Mouse (Mus musculus): ENCODE data around the gene Ptprm. TPM values are rescaled to one million over a fixed set of nuclear protein-coding genes. Genes with fewer than 3 reads are reported as not detected.

Gene Ptprm
- polyA plus RNA-seq, 1 experiment, result 4.6 TPM

DNA sequence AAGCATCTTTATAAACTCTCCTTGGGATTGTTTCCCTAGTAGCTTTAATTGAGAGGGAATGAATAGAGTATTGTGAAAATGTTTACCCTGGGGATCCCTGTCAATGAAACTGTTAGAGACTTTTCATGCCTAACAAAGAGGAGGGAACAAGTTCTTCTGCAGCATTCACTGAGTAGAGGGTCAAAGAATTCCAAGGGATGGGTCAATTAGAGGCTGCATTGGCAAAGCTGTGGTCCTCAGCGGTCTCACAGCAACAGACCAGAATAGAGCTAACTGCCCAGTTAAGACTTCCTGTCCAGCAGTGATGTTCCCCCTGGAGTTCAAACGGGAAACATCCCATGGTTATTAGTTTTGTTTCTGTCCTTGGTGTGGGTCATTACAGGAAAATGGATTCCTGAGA is 538.3 kb downstream of the Ptprm start:
- Histone ChIP-seq H3K27ac (ENCODE audit: control insufficient read depth, insufficient read depth, low read depth, low read length) (no peak overlapping the region), H3K4me1 (ENCODE audit: control insufficient read depth, insufficient read depth, low read length) (no peaks in the 10 kb centered on the region), H3K27me3 (ENCODE audit: control insufficient read depth, insufficient read depth, low read length) (no peaks in the 10 kb centered on the region), H3K36me3 (ENCODE audit: control insufficient read depth, insufficient read depth, low read length) (no peaks in the 10 kb centered on the region), H3K4me3 (ENCODE audit: control insufficient read depth, low read depth, low read length) (no peak overlapping the region)
- TF ChIP-seq POLR2A (IDR thresholded peaks at IDR 0.05; ENCODE audit: control insufficient read depth, low read depth, low read length) (no peak), CTCF (IDR thresholded peaks at IDR 0.05; ENCODE audit: control insufficient read depth, insufficient read depth, insufficient replicate concordance, low read depth, low read length) (no peak)

DNA sequence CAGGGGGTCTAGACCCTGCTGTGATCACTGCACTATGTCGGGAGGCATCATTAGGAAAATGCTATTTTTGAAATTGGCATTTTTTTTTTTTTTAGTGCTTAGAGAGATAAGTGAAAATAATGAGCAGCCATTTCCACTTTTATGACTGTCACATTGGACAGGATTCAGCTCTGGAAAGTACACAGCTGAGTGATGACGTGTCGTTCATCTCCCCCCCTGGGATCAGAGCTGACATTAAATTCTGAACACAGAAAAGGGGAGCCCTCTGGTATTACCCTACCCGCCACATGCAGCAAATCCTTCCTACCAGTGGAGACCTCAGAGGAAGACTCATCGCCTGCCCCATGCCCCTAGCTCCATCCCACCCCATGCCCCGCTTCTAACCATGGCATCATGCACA is 540.5 kb downstream of the Ptprm start:
- H3K4me1 ChIP-seq (ENCODE audit: control insufficient read depth, insufficient read depth, low read length), result no peaks in the 10 kb centered on the region
- TF ChIP-seq CTCF (IDR thresholded peaks at IDR 0.05; ENCODE audit: control insufficient read depth, insufficient read depth, insufficient replicate concordance, low read depth, low read length) (no peak), POLR2A (IDR thresholded peaks at IDR 0.05; ENCODE audit: control insufficient read depth, low read depth, low read length) (no peak)
- H3K27ac ChIP-seq (ENCODE audit: control insufficient read depth, insufficient read depth, low read depth, low read length), result no peak overlapping the region
- no peak overlapping the region for H3K4me3 ChIP-seq (ENCODE audit: control insufficient read depth, low read depth, low read length)
- H3K27me3 ChIP-seq (ENCODE audit: control insufficient read depth, insufficient read depth, low read length), result no peaks in the 10 kb centered on the region
- no peaks in the 10 kb centered on the region for H3K36me3 ChIP-seq (ENCODE audit: control insufficient read depth, insufficient read depth, low read length)

GRCm38 (mm10) chr17:66813346-66813745 is 540.9 kb downstream of the Ptprm start:
- no peak for TF ChIP-seq CTCF (IDR thresholded peaks at IDR 0.05; ENCODE audit: control insufficient read depth, insufficient read depth, insufficient replicate concordance, low read depth, low read length)
- TF ChIP-seq POLR2A (IDR thresholded peaks at IDR 0.05; ENCODE audit: control insufficient read depth, low read depth, low read length), result no peak
- no peak overlapping the region for H3K27ac ChIP-seq (ENCODE audit: control insufficient read depth, insufficient read depth, low read depth, low read length)
- no peaks in the 10 kb centered on the region for H3K4me1 ChIP-seq (ENCODE audit: control insufficient read depth, insufficient read depth, low read length)
- no peak overlapping the region for H3K4me3 ChIP-seq (ENCODE audit: control insufficient read depth, low read depth, low read length)
- no peaks in the 10 kb centered on the region for H3K27me3 ChIP-seq (ENCODE audit: control insufficient read depth, insufficient read depth, low read length)
- H3K36me3 ChIP-seq (ENCODE audit: control insufficient read depth, insufficient read depth, low read length), result no peaks in the 10 kb centered on the region

GRCm38 (mm10) chr17:66809786-66810185 is 544.5 kb downstream of the Ptprm start:
- Histone ChIP-seq H3K36me3 (ENCODE audit: control insufficient read depth, insufficient read depth, low read length) (no peaks in the 10 kb centered on the region), H3K4me3 (ENCODE audit: control insufficient read depth, low read depth, low read length) (no peak overlapping the region), H3K27ac (ENCODE audit: control insufficient read depth, insufficient read depth, low read depth, low read length) (no peak overlapping the region), H3K27me3 (ENCODE audit: control insufficient read depth, insufficient read depth, low read length) (no peaks in the 10 kb centered on the region), H3K4me1 (ENCODE audit: control insufficient read depth, insufficient read depth, low read length) (no peaks in the 10 kb centered on the region)
- TF ChIP-seq POLR2A (IDR thresholded peaks at IDR 0.05; ENCODE audit: control insufficient read depth, low read depth, low read length) (no peak), CTCF (IDR thresholded peaks at IDR 0.05; ENCODE audit: control insufficient read depth, insufficient read depth, insufficient replicate concordance, low read depth, low read length) (no peak)

GRCm38 (mm10) chr17:66808186-66808585 is 546.1 kb downstream of the Ptprm start:
- H3K4me1 ChIP-seq (ENCODE audit: control insufficient read depth, insufficient read depth, low read length), result no peaks in the 10 kb centered on the region
- no peaks in the 10 kb centered on the region for H3K36me3 ChIP-seq (ENCODE audit: control insufficient read depth, insufficient read depth, low read length)
- no peak overlapping the region for H3K4me3 ChIP-seq (ENCODE audit: control insufficient read depth, low read depth, low read length)
- TF ChIP-seq POLR2A (IDR thresholded peaks at IDR 0.05; ENCODE audit: control insufficient read depth, low read depth, low read length) (no peak), CTCF (IDR thresholded peaks at IDR 0.05; ENCODE audit: control insufficient read depth, insufficient read depth, insufficient replicate concordance, low read depth, low read length) (no peak)
- H3K27me3 ChIP-seq (ENCODE audit: control insufficient read depth, insufficient read depth, low read length), result no peaks in the 10 kb centered on the region
- no peak overlapping the region for H3K27ac ChIP-seq (ENCODE audit: control insufficient read depth, insufficient read depth, low read depth, low read length)

GRCm38 (mm10) chr17:66801831-66802687 is 552.2 kb downstream of the Ptprm start:
- Histone ChIP-seq H3K27me3 (ENCODE audit: control insufficient read depth, insufficient read depth, low read length) (no peaks in the 10 kb centered on the region), H3K4me1 (ENCODE audit: control insufficient read depth, insufficient read depth, low read length) (no peaks in the 10 kb centered on the region), H3K27ac (ENCODE audit: control insufficient read depth, insufficient read depth, low read depth, low read length) (no peak overlapping the region), H3K4me3 (ENCODE audit: control insufficient read depth, low read depth, low read length) (no peak overlapping the region), H3K36me3 (ENCODE audit: control insufficient read depth, insufficient read depth, low read length) (no peaks in the 10 kb centered on the region)
- TF ChIP-seq POLR2A (IDR thresholded peaks at IDR 0.05; ENCODE audit: control insufficient read depth, low read depth, low read length) (no peak), CTCF (IDR thresholded peaks at IDR 0.05; ENCODE audit: control insufficient read depth, insufficient read depth, insufficient replicate concordance, low read depth, low read length) (no peak)

DNA sequence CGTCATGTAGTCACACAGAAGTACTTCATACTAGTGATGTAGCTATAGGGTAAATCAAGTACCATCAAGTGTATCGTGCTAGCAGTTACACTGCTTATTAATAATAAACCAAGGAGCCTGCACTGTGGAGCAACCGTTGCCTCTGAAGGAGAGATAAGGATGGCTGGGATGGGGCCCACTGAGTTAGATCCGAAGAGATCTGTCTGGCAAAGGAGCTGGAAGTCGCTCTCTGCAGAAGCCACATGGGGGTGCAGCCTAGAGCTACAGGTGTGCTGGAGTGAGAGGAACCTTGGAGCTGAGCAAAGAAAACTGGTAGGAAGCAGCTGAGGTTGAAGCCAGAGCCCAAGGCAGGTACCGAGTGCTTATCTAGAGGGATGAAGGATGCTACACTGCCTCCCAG is 554.0 kb downstream of the Ptprm start:
- no peak overlapping the region for H3K4me3 ChIP-seq (ENCODE audit: control insufficient read depth, low read depth, low read length)
- H3K27ac ChIP-seq (ENCODE audit: control insufficient read depth, insufficient read depth, low read depth, low read length), result no peak overlapping the region
- no peak for TF ChIP-seq POLR2A (IDR thresholded peaks at IDR 0.05; ENCODE audit: control insufficient read depth, low read depth, low read length)
- TF ChIP-seq CTCF (IDR thresholded peaks at IDR 0.05; ENCODE audit: control insufficient read depth, insufficient read depth, insufficient replicate concordance, low read depth, low read length), result no peak
- no peaks in the 10 kb centered on the region for H3K36me3 ChIP-seq (ENCODE audit: control insufficient read depth, insufficient read depth, low read length)
- no peaks in the 10 kb centered on the region for H3K4me1 ChIP-seq (ENCODE audit: control insufficient read depth, insufficient read depth, low read length)
- H3K27me3 ChIP-seq (ENCODE audit: control insufficient read depth, insufficient read depth, low read length), result no peaks in the 10 kb centered on the region
